Mouse (Mus musculus) T-helper 2 cell (primary cell): ENCODE results near the gene Fam129a.
"Not testable (repeated sequence)": the region's sequence is repeated elsewhere in the genome, so short reads cannot be mapped to it uniquely, and the experiment has no call there.

Experiments
- in situ Hi-C: fragments of 300-600 bp; cut with MboI, MseI; formaldehyde crosslinking; loops from one replicate; pipeline ENCODE4 v1.15.1; 2025; ENCODE audit warnings: high pct_unique_total_duplicates

Gene Fam129a

DNA sequence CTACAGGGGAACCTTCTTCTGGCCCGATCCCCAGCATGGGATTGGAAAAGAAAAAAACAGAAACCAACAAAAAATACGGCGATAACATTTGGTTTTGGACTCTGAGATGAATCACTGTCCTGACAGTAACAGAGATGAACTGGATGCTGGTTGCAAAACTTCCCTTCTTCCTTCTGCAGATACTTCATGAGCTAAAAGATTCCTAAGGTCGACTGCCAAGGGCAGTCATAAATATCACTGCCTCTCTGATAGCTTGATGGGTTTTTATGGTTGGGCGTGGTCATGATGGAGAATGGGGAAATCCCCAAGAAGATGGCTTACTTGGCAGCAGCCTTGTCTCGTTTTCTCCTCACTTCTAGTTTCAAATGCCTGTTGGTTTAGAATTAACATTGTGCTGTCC lies 92.0 kb downstream of the Fam129a start:
- in situ Hi-C loops = no loop called here

DNA sequence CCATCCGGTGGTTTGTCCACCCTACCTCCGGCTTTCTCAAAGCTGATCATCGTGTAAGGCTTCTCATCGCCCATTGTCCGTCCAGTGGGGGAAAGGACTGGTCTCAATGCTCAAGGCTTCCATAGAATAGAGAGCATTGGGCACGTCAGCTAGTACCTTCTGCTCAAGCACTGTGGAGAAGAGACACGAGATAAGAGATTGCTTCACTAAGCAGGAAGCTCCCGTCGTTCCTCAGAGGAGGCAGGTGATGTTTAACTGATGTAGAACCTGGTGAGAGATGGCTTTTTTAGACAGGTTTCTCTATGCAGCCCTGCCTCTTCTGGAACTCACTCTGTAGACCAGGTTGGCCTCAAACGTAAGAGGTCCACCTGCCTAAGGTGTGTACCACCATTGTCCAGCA lies 93.4 kb downstream of the Fam129a start:
- in situ Hi-C loops = no loop called here

DNA sequence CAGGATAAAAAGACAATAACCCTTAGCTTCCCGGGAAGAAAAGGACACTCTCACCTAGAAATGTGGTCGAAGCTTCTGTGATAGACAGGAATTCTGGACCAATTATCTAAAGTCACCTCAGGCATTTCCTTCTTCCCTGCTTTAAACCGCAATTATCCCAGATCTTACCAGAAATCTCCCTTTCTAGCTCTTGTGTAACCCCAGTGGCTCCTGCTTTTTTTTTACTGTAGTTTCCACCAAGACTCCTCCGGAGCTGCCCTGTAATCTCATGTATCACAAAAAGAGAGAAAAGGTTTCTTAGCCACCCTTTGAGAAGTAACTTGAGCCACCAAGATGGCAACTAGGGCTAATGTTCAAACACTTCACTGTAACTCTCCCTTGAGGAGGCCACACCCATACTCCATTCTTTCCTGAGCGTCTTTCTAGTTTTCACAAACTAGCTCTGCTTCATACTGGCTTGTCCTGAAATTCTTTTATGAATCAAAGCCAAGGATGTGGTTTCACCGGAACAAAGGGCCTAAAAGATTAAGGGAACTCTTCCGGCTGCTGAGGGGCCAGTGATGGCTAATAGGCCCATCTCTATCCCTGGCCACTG lies 93.9 kb downstream of the Fam129a start:
- in situ Hi-C loops = no loop called here

DNA sequence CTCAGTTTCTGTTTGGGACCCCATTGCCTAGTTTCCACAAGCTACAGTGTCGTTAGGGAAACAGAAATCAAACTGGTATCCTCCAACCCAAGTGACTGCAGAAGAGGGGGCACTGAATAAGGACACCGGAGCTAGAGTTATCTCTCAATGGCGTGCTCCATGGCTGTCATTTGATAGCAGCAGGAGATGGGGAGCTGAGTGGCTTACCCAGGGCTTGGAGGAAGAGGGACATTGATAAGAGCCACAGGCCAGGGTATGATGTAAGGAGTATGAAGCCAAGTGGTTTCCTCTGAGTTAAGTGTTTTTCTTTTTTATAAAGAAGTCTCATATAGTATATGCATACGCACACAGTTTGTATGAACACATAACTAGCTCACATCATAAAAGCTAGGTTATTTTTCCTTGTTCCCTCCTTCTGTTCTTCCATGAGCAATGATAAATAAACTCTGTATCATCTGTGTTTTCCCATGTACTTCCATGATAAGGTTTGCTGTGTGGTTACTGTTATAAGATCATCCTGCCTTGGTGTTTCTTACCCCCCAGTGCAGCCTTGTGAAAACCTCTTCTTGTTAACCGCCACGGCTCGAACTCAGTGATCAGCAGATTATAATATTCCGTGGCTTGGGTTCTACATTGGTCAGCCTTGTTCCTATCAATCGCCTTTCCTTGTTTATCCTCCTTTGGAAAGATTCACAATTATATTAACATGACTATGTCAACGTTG lies 96.5 kb downstream of the Fam129a start:
- in situ Hi-C loops = no loop called here

DNA sequence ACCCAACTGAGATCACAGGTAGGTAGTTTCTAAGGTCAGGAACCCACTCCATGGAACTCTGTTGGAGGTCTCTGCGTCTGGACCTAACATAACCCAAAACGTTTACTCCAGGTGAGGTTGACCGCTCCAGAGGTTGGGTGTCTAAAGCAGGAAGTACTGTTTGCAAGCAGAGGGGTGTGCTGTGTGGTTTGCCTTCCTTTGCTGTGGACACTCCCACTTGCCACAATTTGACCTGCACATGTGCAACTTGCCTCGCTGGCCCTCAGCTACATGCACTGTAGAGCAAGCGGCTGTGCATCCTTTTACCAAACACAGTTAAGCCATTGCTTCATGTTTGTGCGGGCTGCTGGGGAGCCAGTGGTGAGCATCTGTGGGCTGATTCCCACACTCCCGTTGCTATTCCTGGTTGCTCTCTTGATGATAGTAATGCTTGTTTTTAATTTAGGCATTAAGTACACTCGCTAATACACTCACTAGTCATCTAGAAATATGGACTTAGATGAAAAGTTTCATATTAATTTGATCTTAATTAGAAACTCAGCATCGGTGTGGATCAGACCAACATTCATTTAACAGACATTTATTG lies 99.1 kb downstream of the Fam129a start:
- in situ Hi-C loops = no loop called here

DNA sequence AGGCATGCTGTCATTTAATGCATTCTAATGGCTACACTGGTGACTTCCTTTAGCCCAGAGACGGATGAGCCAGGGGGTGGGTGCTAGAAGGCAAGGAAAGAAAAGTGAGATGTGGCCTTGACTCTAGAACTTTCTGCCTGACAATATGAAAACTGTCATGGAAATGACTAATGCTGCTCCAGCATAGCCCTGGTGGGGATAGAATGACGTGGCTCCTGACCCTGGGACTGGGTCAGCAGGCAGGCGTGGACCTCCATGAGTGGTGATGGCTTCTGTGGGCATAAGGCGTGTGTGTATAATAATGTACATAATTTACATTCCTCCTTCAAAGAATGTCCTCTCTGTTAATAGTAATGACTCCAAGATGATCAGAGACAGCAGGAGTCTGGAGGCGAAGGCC lies 104.7 kb downstream of the Fam129a start:
- in situ Hi-C loops = no loop called here

DNA sequence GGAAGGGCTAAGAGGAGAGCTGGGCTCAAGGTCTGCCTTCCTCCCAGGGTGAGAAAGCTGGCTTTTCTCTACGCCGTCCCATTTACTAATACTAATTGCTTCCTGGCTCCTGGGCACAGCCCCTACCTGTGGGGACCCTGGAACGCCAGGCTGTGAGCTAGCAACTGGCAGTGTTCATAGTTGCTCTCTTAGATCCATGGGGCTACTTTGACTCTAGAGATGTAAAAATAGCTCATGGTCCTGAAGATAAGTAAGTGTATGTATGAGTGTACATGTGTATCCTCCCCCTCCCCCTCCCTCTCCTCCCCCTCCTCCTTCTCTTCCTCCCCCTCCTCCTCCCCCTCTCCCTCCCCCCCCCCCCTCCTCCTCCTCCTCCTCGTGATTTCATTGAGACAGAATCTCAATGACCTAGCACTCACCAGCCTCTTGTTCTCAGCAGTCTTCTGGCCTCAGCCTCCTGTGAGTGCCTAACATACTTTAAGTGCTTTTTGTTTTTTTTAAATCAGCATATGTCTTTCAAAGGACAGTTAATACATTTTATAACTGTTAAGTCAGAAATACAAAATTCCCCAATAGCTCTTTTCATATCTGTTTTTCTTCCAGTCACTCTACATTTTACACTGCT lies 106.3 kb downstream of the Fam129a start:
- in situ Hi-C loops = no loop called here

DNA sequence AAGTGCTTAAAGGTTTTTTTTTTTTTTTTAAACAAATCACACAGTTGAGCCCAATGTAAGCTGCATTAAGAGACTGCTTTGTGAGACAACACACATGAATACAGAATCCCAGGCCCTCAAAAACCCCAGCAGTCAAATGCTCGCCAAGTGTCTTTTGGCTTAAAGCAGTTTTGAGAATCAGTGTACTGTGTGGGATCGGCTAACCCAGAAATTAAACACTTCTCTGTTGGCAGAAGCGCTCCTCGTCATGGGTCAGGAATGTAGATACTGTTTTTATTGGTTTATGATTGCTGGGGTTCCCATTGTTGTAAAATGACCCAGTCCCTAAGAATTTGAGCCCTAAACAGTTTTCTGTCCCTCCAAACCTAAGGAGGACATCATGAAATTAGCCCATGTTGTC lies 107.0 kb downstream of the Fam129a start:
- in situ Hi-C loops = no loop called here

DNA sequence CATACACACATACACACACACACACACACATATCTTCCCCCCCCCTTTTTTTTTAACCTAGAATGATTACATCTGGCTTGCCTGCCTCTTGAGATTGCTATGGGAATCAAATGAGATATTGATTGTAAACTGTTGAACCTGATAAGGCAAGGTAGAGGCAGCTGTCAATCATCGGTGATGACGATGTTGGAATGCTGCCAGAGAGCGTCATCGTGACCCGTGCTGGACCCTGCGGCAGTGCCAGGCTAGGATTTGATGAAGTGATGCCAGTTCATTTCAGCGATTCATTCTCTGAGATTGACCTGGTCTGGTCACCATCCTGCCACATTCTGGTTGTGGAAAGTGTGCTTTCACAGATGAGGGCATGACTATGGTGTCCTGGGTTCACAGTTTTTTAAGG lies 108.2 kb downstream of the Fam129a start:
- in situ Hi-C loops = no loop called here

DNA sequence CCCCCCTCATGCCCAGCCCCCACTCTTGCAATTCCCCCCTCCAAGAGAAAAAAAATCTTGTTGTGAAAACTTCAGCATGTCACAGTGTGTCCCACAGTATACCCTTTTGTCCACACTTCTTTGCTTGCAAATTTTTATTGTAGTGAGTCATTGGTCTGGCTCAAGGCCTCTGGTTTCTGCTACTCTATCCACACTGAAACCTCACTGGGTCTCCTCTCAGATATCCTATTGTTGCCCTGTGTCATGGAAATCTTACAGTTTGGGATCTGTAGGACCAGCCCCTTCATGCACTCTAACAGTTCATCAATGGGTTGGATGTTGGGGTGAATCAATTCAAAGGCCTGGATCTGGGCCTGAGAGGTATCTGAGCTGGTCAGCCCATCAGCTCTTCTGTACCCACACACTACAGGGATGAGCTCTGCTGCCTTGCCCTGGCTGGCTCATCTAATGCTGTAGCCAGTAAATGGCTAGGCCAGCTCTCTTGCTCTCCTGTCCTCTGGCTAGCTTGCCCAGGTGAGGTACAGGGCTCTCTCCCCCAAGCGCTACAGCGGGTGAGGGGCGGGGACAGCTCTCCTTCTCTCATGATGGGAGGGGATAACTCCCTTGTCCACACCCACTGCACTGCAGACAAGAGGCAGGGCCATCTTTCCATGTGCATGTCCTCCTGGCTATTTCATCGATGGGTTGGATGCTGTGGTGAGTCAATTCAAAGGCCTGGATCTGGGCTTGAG lies 109.1 kb downstream of the Fam129a start:
- in situ Hi-C loops = no loop called here

DNA sequence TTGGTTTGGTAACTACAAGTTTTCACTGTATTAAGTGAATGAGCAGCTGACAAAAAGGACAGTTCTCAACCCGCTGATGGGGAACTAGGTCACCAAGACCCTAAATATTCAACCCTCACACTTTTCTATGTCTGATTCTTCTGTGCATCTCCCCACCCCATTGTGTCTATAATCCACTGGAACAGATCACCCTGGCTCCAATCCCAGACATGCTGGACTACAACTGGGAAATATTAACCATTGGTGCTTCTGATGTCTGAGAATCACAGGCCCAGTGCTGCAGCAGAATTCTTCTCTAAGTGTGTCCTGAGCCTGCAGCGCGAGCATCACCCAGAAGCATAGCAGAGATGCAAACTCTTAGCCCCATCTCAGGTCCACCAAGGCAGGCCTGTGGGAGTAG lies 110.0 kb downstream of the Fam129a start:
- in situ Hi-C loops = no loop called here

DNA sequence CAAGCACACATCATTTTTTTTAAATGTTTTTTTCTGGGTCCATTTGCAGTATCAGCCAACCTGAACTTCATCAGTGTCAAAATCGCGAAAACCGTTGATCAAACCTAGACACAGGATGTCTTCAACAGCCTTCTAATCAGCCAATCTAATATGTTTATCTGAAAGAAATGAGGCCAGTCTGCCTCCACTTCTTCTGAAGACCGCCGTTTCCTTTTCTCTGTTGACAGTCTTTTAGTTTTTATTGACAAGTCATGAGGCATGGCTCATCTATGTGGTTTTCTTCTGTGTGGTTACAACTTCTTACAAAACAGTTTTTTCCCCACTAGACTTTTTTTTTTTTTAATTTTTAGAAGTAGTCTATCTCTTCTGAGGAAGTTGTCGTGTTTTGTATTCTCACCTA lies 111.9 kb downstream of the Fam129a start:
- in situ Hi-C loops = no loop called here

DNA sequence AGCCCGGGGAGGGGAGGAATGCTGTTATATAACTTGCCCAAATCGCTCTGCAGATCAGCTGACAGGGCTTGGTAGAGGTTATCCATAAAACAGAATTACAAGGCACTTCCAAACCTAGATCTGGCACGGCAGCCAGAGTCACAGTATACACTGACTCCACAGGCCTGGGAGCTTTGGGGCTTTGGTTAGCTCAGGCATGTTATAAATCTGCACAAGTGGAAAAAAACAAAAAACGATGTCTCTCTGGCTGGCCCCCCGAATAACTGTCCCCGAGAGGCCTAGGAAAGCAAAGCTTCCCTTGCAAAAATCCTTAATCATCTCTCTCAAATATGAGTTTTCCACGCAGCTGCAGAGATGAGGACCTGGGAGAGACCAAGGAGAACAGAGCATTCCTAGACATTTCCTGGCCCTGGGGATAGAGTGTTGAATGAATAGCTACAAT lies 113.5 kb downstream of the Fam129a start:
- in situ Hi-C loops = no loop called here

DNA sequence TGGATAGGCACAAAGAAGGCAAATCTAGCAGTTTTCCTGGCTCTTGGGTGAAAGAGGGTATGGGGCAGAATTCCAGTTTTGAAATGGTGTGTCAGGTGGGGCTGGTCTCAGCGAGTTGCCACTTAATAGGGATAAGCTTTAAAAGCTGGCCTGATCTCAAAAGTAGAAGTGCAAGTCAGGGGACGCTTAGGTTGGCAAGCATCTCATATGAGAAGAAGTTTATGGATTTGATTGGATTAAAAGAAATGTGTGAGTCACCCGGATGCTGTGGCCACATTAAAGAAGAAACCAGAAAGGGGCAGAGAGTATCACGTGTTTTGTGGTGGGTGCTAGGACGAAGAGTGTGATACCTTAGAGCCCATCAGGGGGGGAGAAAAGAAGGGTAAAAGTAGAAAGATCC lies 114.0 kb downstream of the Fam129a start:
- in situ Hi-C loops = no loop called here

DNA sequence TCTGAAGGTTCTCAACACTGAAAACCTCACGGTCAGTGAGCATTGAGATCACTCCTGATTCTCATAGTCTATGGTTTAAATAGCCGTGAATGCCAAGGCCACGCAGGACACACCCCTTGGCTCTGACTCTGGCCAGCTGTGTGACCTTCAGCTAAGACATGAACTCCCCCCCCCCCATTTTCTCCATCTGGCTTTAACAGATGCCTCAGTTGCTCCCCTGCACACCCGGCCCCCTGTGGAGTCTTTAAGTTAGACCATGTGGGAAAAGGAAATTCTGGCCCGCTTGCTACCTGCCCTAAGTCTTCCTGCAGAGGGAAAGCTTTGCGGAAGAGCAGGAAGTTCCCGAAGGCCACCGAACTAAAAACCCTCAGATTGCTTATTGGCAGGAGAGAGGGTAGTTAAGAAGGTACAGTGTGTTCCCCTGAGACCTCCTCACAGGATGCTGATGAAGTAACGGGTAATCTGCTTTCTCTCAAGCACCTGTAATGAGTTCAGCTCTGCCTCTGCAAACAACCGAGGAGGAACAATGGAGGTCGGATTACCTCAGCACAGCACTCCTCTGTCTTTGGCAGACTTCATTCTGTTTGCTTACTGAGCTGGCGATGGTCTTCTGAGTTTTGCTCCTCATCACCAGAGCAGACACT lies 114.8 kb downstream of the Fam129a start:
- in situ Hi-C loops = no loop called here

DNA sequence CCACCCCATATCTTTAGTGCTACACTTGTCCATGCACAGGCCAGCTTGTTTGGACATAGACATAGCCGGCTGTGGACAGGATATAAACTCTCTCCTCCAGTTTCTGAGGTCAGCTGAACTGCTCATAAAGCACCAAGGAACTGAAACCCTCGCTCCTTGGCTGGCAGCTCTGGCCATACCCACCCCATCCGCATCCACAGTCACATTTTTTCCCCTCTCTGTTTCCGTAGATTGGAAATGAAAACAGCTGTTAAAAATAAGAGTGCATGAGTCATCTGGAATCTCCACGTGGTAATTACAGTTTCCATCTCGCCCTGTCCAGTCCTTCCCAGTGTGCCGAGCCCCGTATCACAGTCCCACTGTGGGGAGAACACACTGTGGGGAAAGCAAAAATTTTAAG lies 115.7 kb downstream of the Fam129a start:
- in situ Hi-C loops = no loop called here

DNA sequence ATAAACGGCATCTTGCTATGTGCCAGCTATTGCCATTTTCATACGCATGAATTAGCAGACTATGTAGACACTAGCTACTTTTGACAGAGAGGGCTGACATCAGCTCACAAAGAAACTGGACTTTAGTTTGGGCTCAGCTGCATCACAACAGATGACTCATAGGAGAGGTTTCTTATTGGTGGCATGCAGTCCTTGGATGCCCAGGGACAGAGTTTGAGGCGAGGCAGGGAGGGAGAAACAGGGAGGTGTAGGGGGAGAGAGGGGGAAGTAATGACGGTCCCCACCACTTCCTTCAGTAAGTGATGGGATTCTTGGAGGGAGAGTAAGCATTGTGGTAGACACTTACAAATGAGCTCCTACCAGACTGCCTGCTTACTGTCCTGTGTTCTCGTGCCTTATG lies 118.0 kb downstream of the Fam129a start:
- in situ Hi-C loops = no loop called here

DNA sequence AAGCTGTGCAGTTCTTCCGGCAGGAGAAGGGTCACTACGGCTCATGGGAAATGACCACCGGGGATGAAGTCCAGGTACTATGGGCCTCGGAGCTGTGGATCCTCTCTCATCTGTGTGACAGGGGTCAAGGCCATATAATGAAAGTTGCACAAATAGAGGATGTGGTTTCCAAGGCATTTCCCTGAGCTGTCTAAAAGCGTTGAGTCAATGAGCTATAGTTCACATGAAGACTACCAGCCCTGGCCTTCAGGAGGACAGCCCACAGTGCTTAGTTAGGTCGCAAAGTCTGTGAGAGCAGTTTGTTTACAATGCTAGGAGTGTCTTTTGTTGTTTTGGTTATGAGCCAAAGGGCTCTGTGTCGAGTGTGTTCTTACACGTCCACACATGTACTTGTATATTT lies 118.6 kb downstream of the Fam129a start:
- in situ Hi-C loops = no loop called here

DNA sequence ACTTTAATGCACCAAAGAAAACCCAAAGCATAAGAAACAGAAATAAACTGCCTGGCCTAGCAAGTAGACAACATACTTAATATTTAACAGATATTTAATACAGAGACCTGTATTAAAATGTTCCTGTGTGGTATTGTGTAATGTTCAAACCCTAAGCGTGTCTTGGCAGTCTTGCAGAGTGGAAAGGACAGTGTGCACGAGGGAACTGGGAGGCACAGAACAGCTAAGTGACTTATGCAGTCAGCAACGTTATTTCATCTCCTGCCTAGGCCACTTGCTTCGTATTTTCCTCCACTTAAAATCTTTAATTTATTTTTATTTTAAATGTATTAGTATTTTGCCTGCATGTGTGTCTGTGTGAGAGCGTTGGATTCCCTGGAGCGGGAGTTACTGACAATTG lies 119.1 kb downstream of the Fam129a start:
- in situ Hi-C loops = no loop called here

DNA sequence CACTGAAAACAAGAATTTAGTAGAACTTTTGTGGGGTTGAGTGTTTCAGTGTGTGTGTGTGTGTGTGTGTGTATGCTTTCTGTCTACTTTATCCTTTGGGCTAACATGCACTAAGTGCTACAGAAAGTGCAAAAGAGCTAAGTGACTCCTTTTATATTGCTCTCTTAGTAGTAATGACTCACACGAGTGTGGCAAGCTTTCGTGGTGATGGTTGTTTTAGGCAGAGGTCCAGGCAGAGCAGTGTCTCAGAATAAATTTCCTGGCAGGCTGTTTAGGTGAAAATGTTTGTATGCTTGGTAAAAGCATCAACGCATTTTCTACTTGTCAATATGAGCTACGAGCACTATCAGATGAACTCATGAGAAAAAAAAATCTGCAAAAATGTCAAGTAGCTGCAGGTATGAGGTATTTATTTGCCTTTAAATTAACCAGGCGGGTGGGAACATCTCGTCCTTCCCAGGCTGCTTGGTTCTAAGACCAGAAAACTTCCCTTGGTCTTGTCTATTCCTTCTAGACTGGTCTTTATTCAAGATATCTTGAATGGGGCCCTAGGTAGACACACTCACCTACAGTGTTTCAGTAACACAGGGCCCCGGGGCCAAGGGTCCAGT lies 119.7 kb downstream of the Fam129a start:
- in situ Hi-C loops = no loop called here

DNA sequence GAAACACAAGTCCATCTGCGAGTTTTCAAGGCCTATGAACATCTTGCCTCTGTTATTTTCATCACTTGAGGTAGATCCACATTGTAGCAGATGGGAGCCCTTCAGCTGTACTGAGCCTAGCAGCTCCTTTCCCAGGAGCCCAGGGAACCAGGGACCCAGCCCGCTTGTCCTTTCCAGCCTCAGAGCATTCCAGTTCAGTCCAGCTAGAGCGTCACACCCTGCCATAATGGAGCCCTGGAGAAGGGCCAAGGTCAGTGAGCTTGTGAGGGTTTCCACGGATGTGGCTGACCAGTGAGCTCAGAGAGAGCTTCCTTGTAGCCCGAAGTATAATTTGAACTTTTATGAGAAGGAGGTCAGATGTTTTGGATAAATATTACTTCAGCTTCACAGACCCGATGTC lies 121.9 kb downstream of the Fam129a start:
- in situ Hi-C loops = not testable (repeated sequence)
